Mouse (Mus musculus) forebrain, embryonic 11.5 days (tissue): ENCODE measurements around the gene Zfp493. TPM values are rescaled to one million over a fixed set of nuclear protein-coding genes. Genes with fewer than 3 reads are reported as not detected.
"Not testable (repeated sequence)": the region's sequence is repeated elsewhere in the genome, so short reads cannot be mapped to it uniquely, and the experiment has no call there.

Experiments used
- ATAC-seq: fragments of 200-750 bp; cut with Nextera tagmentation; replicated peaks from 2 replicates; pipeline ENCODE4 v1.8.0; 2017; ENCODE audit warnings: moderate TSS enrichment; ENCODE audit not compliant: low FRiP score
- DNase-seq: peaks from one replicate; pipeline ENCODE4 v3.0.0-alpha.2; 2017; ENCODE audit warnings: low spot score
- H3K27ac ChIP-seq: fragments of 300-500 bp; sonication (generic); 2 replicates; pipeline ENCODE4 v1.5.1; 2014; ENCODE audit warnings: low read depth, low read length
- H3K27me3 ChIP-seq: fragments of 300-500 bp; sonication (generic); 2 replicates; pipeline ENCODE4 v1.6.1; 2014; ENCODE audit warnings: mild to moderate bottlenecking, low read length, mixed read lengths; ENCODE audit not compliant: control insufficient read depth, insufficient read depth
- H3K36me3 ChIP-seq: fragments of 300-500 bp; sonication (generic); 2 replicates; pipeline ENCODE4 v1.6.1; 2014; ENCODE audit warnings: mild to moderate bottlenecking, low read length, moderate library complexity, mixed read lengths; ENCODE audit not compliant: control insufficient read depth, insufficient read depth
- H3K4me1 ChIP-seq: fragments of 300-500 bp; sonication (generic); replicated peaks from 2 replicates; pipeline ENCODE4 v1.6.1; 2014; ENCODE audit warnings: low read length, mixed read lengths; ENCODE audit not compliant: control insufficient read depth, insufficient read depth
- H3K4me2 ChIP-seq: fragments of 300-500 bp; sonication (generic); 2 replicates; pipeline ENCODE4 v1.6.1; 2014; ENCODE audit warnings: low read depth, mild to moderate bottlenecking, low read length, moderate library complexity, mixed read lengths; ENCODE audit not compliant: severe bottlenecking
- H3K4me3 ChIP-seq: fragments of 300-500 bp; sonication (generic); 2 replicates; pipeline ENCODE4 v1.5.1; 2014; ENCODE audit warnings: low read depth, low read length
- H3K9ac ChIP-seq: fragments of 300-500 bp; sonication (generic); 2 replicates; pipeline ENCODE4 v1.6.1; 2014; ENCODE audit warnings: low read length
- H3K9me3 ChIP-seq: fragments of 300-500 bp; sonication (generic); 2 replicates; pipeline ENCODE4 v1.6.1; 2016; ENCODE audit warnings: low read length, mixed read lengths; ENCODE audit not compliant: control insufficient read depth
- WGBS: fragments of 180-500 bp; shearing (Covaris S2); extraction: QIAGEN DNeasy Blood & Tissue Kit; methylation state at CpG from one replicate; pipeline ENCODE4 v1.1.7; 2014; 5-methylcytosine and 5-hydroxymethylcytosine counted together
- polyA plus RNA-seq: library from polyadenylated mRNA; unstranded; fragments of >200 nt; fragmentation: Nextera tagmentation; extraction: Ambion mirVana; gene quantifications from 2 replicates; pipeline ENCODE4 v1.2.1, GENCODE M21; 2014

Gene Zfp493
- polyA plus RNA-seq, 1 experiment from 2014 or later, result 4.9 TPM

- no peak overlapping the region for H3K27ac ChIP-seq
- H3K9ac ChIP-seq, result no peak overlapping the region
- WGBS, result 94% methylated on average over 10 of the region's 10 CpGs
- H3K27me3 ChIP-seq, result no peaks in the 10 kb centered on the region
- H3K4me1 ChIP-seq, result no peaks in the 10 kb centered on the region
- DNase-seq (no peak), ATAC-seq (no peak)
- no peaks in the 10 kb centered on the region for H3K9me3 ChIP-seq
- H3K4me2 ChIP-seq, result no peak overlapping the region
- H3K4me3 ChIP-seq, result no peak overlapping the region
- no peaks in the 10 kb centered on the region for H3K36me3 ChIP-seq
Measured at GRCm38 (mm10) chr13:67791921-67792455, 12.5 kb downstream of the Zfp493 start.

GRCm38 (mm10) chr13:67798618-67799017 lies 19.1 kb downstream of the Zfp493 start:
- Histone ChIP-seq H3K9me3 (no peaks in the 10 kb centered on the region), H3K36me3 (no peaks in the 10 kb centered on the region), H3K27me3 (no peaks in the 10 kb centered on the region), H3K27ac (no peak overlapping the region), H3K4me2 (no peak overlapping the region), H3K4me1 (no peaks in the 10 kb centered on the region), H3K4me3 (no peak overlapping the region), H3K9ac (no peak overlapping the region)
- ATAC-seq (no peak), DNase-seq (no peak)
- WGBS, result 58% methylated on average over 3 of the region's 3 CpGs

GRCm38 (mm10) chr13:67799151-67799550 lies 19.7 kb downstream of the Zfp493 start:
- not testable (repeated sequence) for H3K27ac ChIP-seq, H3K4me1 ChIP-seq, H3K9me3 ChIP-seq, H3K4me2 ChIP-seq, H3K36me3 ChIP-seq, ATAC-seq, DNase-seq, H3K9ac ChIP-seq, H3K4me3 ChIP-seq, H3K27me3 ChIP-seq
- WGBS, result 78% methylated on average over 3 of the region's 3 CpGs

GRCm38 (mm10) chr13:67811651-67812210 lies 32.2 kb downstream of the Zfp493 start:
- no peak overlapping the region for H3K4me3 ChIP-seq
- no peak overlapping the region for H3K4me2 ChIP-seq
- 68% methylated on average over 1 of the region's 1 CpGs for WGBS
- no peaks in the 10 kb centered on the region for H3K27me3 ChIP-seq
- H3K4me1 ChIP-seq, result no peaks in the 10 kb centered on the region; the same call in 1 of the 2 replicates
- no peak for DNase-seq
- no peaks in the 10 kb centered on the region for H3K36me3 ChIP-seq
- H3K9ac ChIP-seq, result no peak overlapping the region
- no peak for ATAC-seq
- H3K9me3 ChIP-seq, result no peaks in the 10 kb centered on the region; the same call in 1 of the 2 replicates
- no peak overlapping the region for H3K27ac ChIP-seq

- Histone ChIP-seq H3K4me2 (no peak overlapping the region), H3K27ac (no peak overlapping the region), H3K36me3 (no peaks in the 10 kb centered on the region), H3K27me3 (no peaks in the 10 kb centered on the region), H3K4me3 (peak overlapping the region; percentile 80), H3K9me3 (no peaks in the 10 kb centered on the region; the same call in 1 of the 2 replicates), H3K4me1 (no peaks in the 10 kb centered on the region; the same call in 1 of the 2 replicates), H3K9ac (no peak overlapping the region; the same call in 1 of the 2 replicates)
- 77% methylated on average over 8 of the region's 8 CpGs for WGBS
- ATAC-seq (peak; percentile 49), DNase-seq (no peak)
Measured at GRCm38 (mm10) chr13:67812961-67813709, 33.6 kb downstream of the Zfp493 start.

GRCm38 (mm10) chr13:67813710-67814660 lies 34.5 kb downstream of the Zfp493 start, which contains the start of gene Zfp273:
Gene Zfp273 (plus strand): TSS chr13:67813740.
- Histone ChIP-seq H3K9ac (peak within 1 kb of the TSS; percentile 65), H3K4me3 (peak within 1 kb of the TSS; percentile 80), H3K4me2 (peak within 1 kb of the TSS; percentile 68), H3K9me3 (no peaks in the 10 kb centered on the region; the same call in 1 of the 2 replicates), H3K36me3 (no peaks in the 10 kb centered on the region), H3K27me3 (no peaks in the 10 kb centered on the region), H3K27ac (peak within 1 kb of the TSS; percentile 70; the same call in 1 of the 2 replicates), H3K4me1 (no peaks in the 10 kb centered on the region; the same call in 1 of the 2 replicates)
- WGBS, result 4% methylated on average over 31 of the region's 31 CpGs
- ATAC-seq, result peak; percentile 95
- DNase-seq, result peak; percentile 78

- Histone ChIP-seq H3K9me3 (no peaks in the 10 kb centered on the region; the same call in 1 of the 2 replicates), H3K27ac (no peak overlapping the region), H3K4me3 (no peak overlapping the region), H3K9ac (no peak overlapping the region), H3K4me2 (no peak overlapping the region), H3K27me3 (no peaks in the 10 kb centered on the region), H3K4me1 (no peaks in the 10 kb centered on the region; the same call in 1 of the 2 replicates), H3K36me3 (no peaks in the 10 kb centered on the region; the same call in 1 of the 2 replicates)
- ATAC-seq, result no peak
- no peak for DNase-seq
- WGBS, result 89% methylated on average over 1 of the region's 1 CpGs
Measured at GRCm38 (mm10) chr13:67818636-67819035, 39.1 kb downstream of the Zfp493 start.

- Histone ChIP-seq H3K4me1 (no peaks in the 10 kb centered on the region), H3K9me3 (peaks cover 2% of the 10 kb centered on the region; the same call in 1 of the 2 replicates), H3K27ac (no peak within 1 kb of the TSS), H3K27me3 (no peaks in the 10 kb centered on the region), H3K36me3 (peaks cover 6% of the 10 kb centered on the region), H3K4me3 (peak within 1 kb of the TSS; percentile 47), H3K4me2 (peak within 1 kb of the TSS; percentile 50), H3K9ac (peak within 1 kb of the TSS; percentile 46)
- 1% methylated on average over 14 of the region's 14 CpGs for WGBS
- ATAC-seq, result peak; percentile 76
- DNase-seq, result peak; percentile 56
Measured at GRCm38 (mm10) chr13:67830911-67831336, 51.4 kb downstream of the Zfp493 start, which contains the start of gene Gm10037. Gene Gm10037 (plus strand): TSS chr13:67831106.
